Comparison of ENCODE assay signal across 22 mouse cellular contexts in genomic region chr6:67348065-67348464, GRCm38 (mm10). TPM values are rescaled to one million over a fixed set of nuclear protein-coding genes. Genes with fewer than 3 reads are reported as not detected.
DNase-seq lines count a peak whose midpoint lies in the region; ATAC-seq and TF ChIP-seq lines count a peak whose summit lies in the region.
"Had no signal": no experiment of that assay in that cellular context is flagged by ENCODE, and none has a peak within 500 bp of the region (broad histone marks: within the 10 kb centered on the region; RNA-seq: fewer than 3 reads in every experiment).

No protein-coding gene starts in this region.

- H3K36me3 ChIP-seq in thymus, adult 2 months (ENCODE audit: control insufficient read depth, insufficient read depth, low read length) = no peaks in the 10 kb centered on the region
- H3K36me3 ChIP-seq: embryonic facial prominence, embryonic 13.5 days; forebrain, embryonic 10.5 days; hindbrain, embryonic 15.5 days; limb, embryonic 10.5 days; liver, embryonic 13.5 days; neural tube, embryonic 13.5 days had no signal

- peaks cover 7% of the 10 kb centered on the region for H3K4me1 ChIP-seq in thymus, adult 2 months (replicated peaks; ENCODE audit: control insufficient read depth, insufficient read depth, low read length)
- H3K4me1 ChIP-seq: embryonic facial prominence, embryonic 13.5 days; forebrain, embryonic 10.5 days; hindbrain, embryonic 15.5 days; limb, embryonic 10.5 days; liver, embryonic 13.5 days; neural tube, embryonic 13.5 days had no signal

- TF ChIP-seq POLR2A in thymus, adult 2 months (IDR thresholded peaks at IDR 0.05; ENCODE audit: control insufficient read depth, extremely low read depth, insufficient read depth, low read length, poor library complexity) = no peak

- peak; percentile 87 for ATAC-seq in inflammation-experienced regulatory T-cells, adult 6 months

- H3K27me3 ChIP-seq in thymus, adult 2 months (ENCODE audit: control insufficient read depth, insufficient read depth, low read length) = no peaks in the 10 kb centered on the region
- H3K27me3 ChIP-seq: embryonic facial prominence, embryonic 13.5 days; hindbrain, embryonic 15.5 days; liver, embryonic 13.5 days; megakaryocyte, embryonic 14.5 days; neural tube, embryonic 13.5 days had no signal

- peak; percentile 88 for DNase-seq in CD4-positive helper T cell, adult 2 months (ENCODE audit: low read depth, low spot score)
- DNase-seq in CD4-positive, CD25-positive, alpha-beta regulatory T cell, adult 2 months (ENCODE audit: low read depth, low spot score) = peak; percentile 43
- peak; percentile 66 for DNase-seq in thymus, adult 2 months
- DNase-seq in kidney, adult 9 months = no peak
- no peak for DNase-seq in layer of hippocampus, adult 9-10 months (ENCODE audit: low spot score)
- no peak for DNase-seq in adipocyte (ENCODE audit: low spot score)
- DNase-seq: adrenal gland, postnatal 25 days; cerebellum, adult 18-20 months; heart, adult 2 months; kidney, adult 18-20 months; kidney, postnatal 25 days; layer of hippocampus, postnatal 36 days; liver, embryonic 13.5 days; right cerebral cortex, postnatal 14 days had no signal

- no peak overlapping the region for H3K4me3 ChIP-seq in thymus, adult 2 months (ENCODE audit: control insufficient read depth, insufficient read depth, low read length)
- H3K4me3 ChIP-seq: embryonic facial prominence, embryonic 13.5 days; forebrain, embryonic 10.5 days; heart, adult 2 months; hindbrain, embryonic 15.5 days; limb, embryonic 10.5 days; liver, embryonic 13.5 days; megakaryocyte, embryonic 14.5 days; neural tube, embryonic 13.5 days had no signal

- WGBS in thymus, adult 2 months = 2% methylated on average over 6 of the region's 6 CpGs

- H3K27ac ChIP-seq in thymus, adult 2 months (ENCODE audit: control insufficient read depth, insufficient read depth, low read length) = peak overlapping the region; percentile 92
- H3K27ac ChIP-seq: embryonic facial prominence, embryonic 13.5 days; forebrain, embryonic 10.5 days; heart, adult 2 months; hindbrain, embryonic 15.5 days; limb, embryonic 10.5 days; liver, embryonic 13.5 days; neural tube, embryonic 13.5 days had no signal

- no peak for TF ChIP-seq CTCF in thymus, adult 2 months (IDR thresholded peaks at IDR 0.05; ENCODE audit: borderline replicate concordance, control insufficient read depth, extremely low read depth, insufficient read depth, low read length, poor library complexity)

RNA-seq across cellular contexts. Expression of gene Il12rb2, which starts 27.9 kb away (rescaled TPM):
- 10 to 100 TPM in 1 of 3 experiments, not detected in 2; 23.3 TPM for polyA plus RNA-seq in inflammation-experienced regulatory T-cells, adult 6 months (2017; shearing (Covaris generic))
- 6.6 and 8.1 TPM in 2 replicates for polyA plus RNA-seq in thymus, adult 2 months (2012; rRNA removed)
- polyA plus RNA-seq: heart, postnatal 0 days; hindbrain, embryonic 15.5 days had no signal

Comparison
In these comparisons a context has a peak if more than half of its experiments do, and no peak if none do; other contexts are left out.
1. DNase-seq: peak in CD4-positive helper T cell, adult 2 months (single experiment), CD4-positive, CD25-positive, alpha-beta regulatory T cell, adult 2 months (single experiment) and thymus, adult 2 months (single experiment); none in kidney, adult 9 months (single experiment), layer of hippocampus, adult 9-10 months (single experiment) and adipocyte (single experiment).